Mouse (Mus musculus): ENCODE results near the gene Gm11555.

- TF ChIP-seq CTCF (IDR thresholded peaks at IDR 0.05; ENCODE audit: insufficient read depth, low read depth, low read length), result no peak
- no peak for TF ChIP-seq POLR2A (IDR thresholded peaks at IDR 0.05; ENCODE audit: insufficient read depth, low read depth, low read length)
These were observed 7.0 kb upstream of the Gm11555 start for GRCm38 (mm10) chr11:99657051-99657450.
